Mouse (Mus musculus): ENCODE data around the gene Cdk5r1.

- no peak for TF ChIP-seq GATA1 (IDR thresholded peaks at IDR 0.05; ENCODE audit: borderline replicate concordance, low read length)
- no peak for TF ChIP-seq FLI1 (IDR thresholded peaks at IDR 0.05; ENCODE audit: low read length)
Measured at GRCm38 (mm10) chr11:80510124-80510523, 33.3 kb downstream of the Cdk5r1 start.

Measured in megakaryocyte, embryonic 14.5 days (primary cell).